Mouse (Mus musculus) MEL (cell line): Measurements from ENCODE around the gene Ciz1. TPM values are rescaled to one million over a fixed set of nuclear protein-coding genes. Genes with fewer than 3 reads are reported as not detected.

Experiments used
- DNase-seq: peaks from one replicate; pipeline ENCODE4 v3.0.0; 2011; ENCODE audit warnings: low read depth, low spot score
- H3K27ac ChIP-seq: 2 replicates; pipeline ENCODE4 v1.5.1; 2012; ENCODE audit warnings: low read depth, mild to moderate bottlenecking, control low read depth, low read length, moderate library complexity; ENCODE audit not compliant: control insufficient read depth
- H3K27me3 ChIP-seq, 2 experiments: fragments of 150-350 bp in 1 of 2; sonication (generic) in 1 of 2; 2 replicates each; pipeline ENCODE4 v1.6.1; 2012; ENCODE audit warnings: low read length in 2 of 2, mild to moderate bottlenecking in 2 of 2, improper control_type of control experiment in 1 of 2, moderate library complexity in 1 of 2; ENCODE audit not compliant: insufficient read depth in 2 of 2, control insufficient read depth in 1 of 2
- H3K36me3 ChIP-seq, 2 experiments: 2 replicates each; pipeline ENCODE4 v1.6.1; 2012 to 2014; ENCODE audit warnings: low read length in 2 of 2, improper control_type of control experiment in 1 of 2, inconsistent platforms in 1 of 2, mild to moderate bottlenecking in 1 of 2; ENCODE audit not compliant: insufficient read depth in 2 of 2, control insufficient read depth in 1 of 2
- H3K4me1 ChIP-seq, 2 experiments: fragments of 150-350 bp in 1 of 2; sonication (generic) in 1 of 2; 2 replicates each; pipeline ENCODE4 v1.6.1; 2012; ENCODE audit warnings: low read length in 2 of 2, improper control_type of control experiment in 1 of 2, mild to moderate bottlenecking in 1 of 2; ENCODE audit not compliant: insufficient read depth in 2 of 2, control insufficient read depth in 1 of 2
- H3K4me3 ChIP-seq, 2 experiments: fragments of 150-350 bp in 1 of 2; sonication (generic) in 1 of 2; 2 replicates each; pipeline ENCODE4 v1.5.1; 2012; ENCODE audit warnings: low read depth in 2 of 2, low read length in 2 of 2, mild to moderate bottlenecking in 2 of 2, moderate library complexity in 2 of 2, control low read depth in 1 of 2, improper control_type of control experiment in 1 of 2; ENCODE audit not compliant: control insufficient read depth in 1 of 2, insufficient read depth in 1 of 2
- H3K79me2 ChIP-seq: 2 replicates; pipeline ENCODE4 v1.6.1; 2012; ENCODE audit warnings: mild to moderate bottlenecking, low read length, moderate library complexity; ENCODE audit not compliant: control insufficient read depth, poor library complexity, insufficient read depth
- H3K9ac ChIP-seq: 2 replicates; pipeline ENCODE4 v1.6.1; 2012; ENCODE audit warnings: low read depth, mild to moderate bottlenecking, control low read depth, low read length, moderate library complexity; ENCODE audit not compliant: control insufficient read depth, poor library complexity, severe bottlenecking
- H3K9me3 ChIP-seq: fragments of 150-350 bp; sonication (generic); replicated peaks from 2 replicates; pipeline ENCODE4 v1.6.1; 2012; ENCODE audit warnings: mild to moderate bottlenecking, low read length, improper control_type of control experiment, moderate library complexity; ENCODE audit not compliant: insufficient read depth
- CHD1 ChIP-seq: IDR thresholded peaks from 2 replicates; pipeline ENCODE4 v1.6.1; 2012; ENCODE audit warnings: low read depth, mild to moderate bottlenecking, inconsistent platforms, low read length, improper control_type of control experiment
- CTCF ChIP-seq, 3 experiments: IDR thresholded peaks in 2 of 3; conservative IDR thresholded peaks in 1 of 3; 2 replicates each; pipeline ENCODE4 v1.5.1; 2011 to 2012; ENCODE audit warnings: low read length in 3 of 3, low read depth in 2 of 3, mild to moderate bottlenecking in 2 of 3, improper control_type of control experiment in 1 of 3, inconsistent platforms in 1 of 3, mixed read lengths in 1 of 3, moderate library complexity in 1 of 3; ENCODE audit not compliant: control insufficient read depth in 1 of 3, insufficient read depth in 1 of 3, poor library complexity in 1 of 3, severe bottlenecking in 1 of 3
- GABPA ChIP-seq: IDR thresholded peaks from 2 replicates; pipeline ENCODE4 v1.6.1; 2012; ENCODE audit warnings: low read depth, mild to moderate bottlenecking, inconsistent platforms, low read length, improper control_type of control experiment, moderate library complexity
- MAX ChIP-seq: IDR thresholded peaks from 2 replicates; pipeline ENCODE4 v1.6.1; 2011; ENCODE audit warnings: low read length, improper control_type of control experiment
- MEF2A ChIP-seq: IDR thresholded peaks from 2 replicates; pipeline ENCODE4 v1.6.1; 2014; ENCODE audit warnings: low read depth, mild to moderate bottlenecking, inconsistent platforms, low read length, improper control_type of control experiment; ENCODE audit not compliant: poor library complexity, insufficient replicate concordance, severe bottlenecking; ENCODE audit errors: extremely low read depth
- MXI1 ChIP-seq: IDR thresholded peaks from 2 replicates; pipeline ENCODE4 v1.6.1; 2011; ENCODE audit warnings: mild to moderate bottlenecking, low read depth, low read length, improper control_type of control experiment
- NRF1 ChIP-seq: IDR thresholded peaks from 2 replicates; pipeline ENCODE4 v1.6.1; 2014; ENCODE audit warnings: low read depth, mild to moderate bottlenecking, inconsistent platforms, low read length, improper control_type of control experiment, moderate library complexity; ENCODE audit not compliant: poor library complexity, insufficient read depth, severe bottlenecking
- POLR2A ChIP-seq, 2 experiments: IDR thresholded peaks; 2 replicates each; pipeline ENCODE4 v1.6.1; 2011 to 2012; ENCODE audit warnings: low read length in 2 of 2, mild to moderate bottlenecking in 2 of 2, control low read depth in 1 of 2, improper control_type of control experiment in 1 of 2, low read depth in 1 of 2, moderate library complexity in 1 of 2; ENCODE audit not compliant: control insufficient read depth in 1 of 2, insufficient read depth in 1 of 2, poor library complexity in 1 of 2
- POLR2AphosphoS2 ChIP-seq: IDR thresholded peaks from 2 replicates; pipeline ENCODE4 v1.6.1; 2011; ENCODE audit warnings: low read length, improper control_type of control experiment
- POLR2AphosphoS5 ChIP-seq: IDR thresholded peaks from 2 replicates; pipeline ENCODE4 v1.6.1; 2012; ENCODE audit warnings: low read depth, borderline replicate concordance, mild to moderate bottlenecking, inconsistent platforms, low read length, moderate library complexity, mixed read lengths
- RCOR1 ChIP-seq: IDR thresholded peaks from 2 replicates; pipeline ENCODE4 v1.6.1; 2012; ENCODE audit warnings: low read depth, mild to moderate bottlenecking, inconsistent platforms, low read length, improper control_type of control experiment
- SIN3A ChIP-seq: IDR thresholded peaks from 2 replicates; pipeline ENCODE4 v1.6.1; 2012; ENCODE audit warnings: low read length, improper control_type of control experiment, inconsistent platforms
- TBP ChIP-seq: IDR thresholded peaks from 2 replicates; pipeline ENCODE4 v1.8.0; 2011; ENCODE audit warnings: low read depth, low read length, improper control_type of control experiment
- ZKSCAN1 ChIP-seq: IDR thresholded peaks from 2 replicates; pipeline ENCODE4 v1.6.1; 2012; ENCODE audit warnings: low read depth, mild to moderate bottlenecking, inconsistent platforms, low read length, improper control_type of control experiment, moderate library complexity
- polyA plus RNA-seq, 2 experiments: library from polyadenylated mRNA; stranded (reverse) in 1 of 2; unstranded in 1 of 2; fragments of >175 nt in 1 of 2; fragments of >200 nt in 1 of 2; gene quantifications; 2 replicates each; pipeline versions ENCODE4 v1.2.1 to v1.2.4; 2012; ENCODE audit warnings: low replicate concordance in 2 of 2, low read depth in 1 of 2; ENCODE audit not compliant: insufficient read length in 2 of 2, insufficient read depth in 1 of 2, missing spikeins in 1 of 2
- total RNA-seq: library from RNA; depleted of rRNA; stranded (reverse); fragments of 300-350 nt; gene quantifications from 2 replicates; pipeline ENCODE4 v1.2.3, GENCODE M21; 2012

The Ciz1 gene
- total and polyA plus RNA-seq, 3 experiments, result 20.7 to 99.8 TPM; not detected in 1

DNA sequence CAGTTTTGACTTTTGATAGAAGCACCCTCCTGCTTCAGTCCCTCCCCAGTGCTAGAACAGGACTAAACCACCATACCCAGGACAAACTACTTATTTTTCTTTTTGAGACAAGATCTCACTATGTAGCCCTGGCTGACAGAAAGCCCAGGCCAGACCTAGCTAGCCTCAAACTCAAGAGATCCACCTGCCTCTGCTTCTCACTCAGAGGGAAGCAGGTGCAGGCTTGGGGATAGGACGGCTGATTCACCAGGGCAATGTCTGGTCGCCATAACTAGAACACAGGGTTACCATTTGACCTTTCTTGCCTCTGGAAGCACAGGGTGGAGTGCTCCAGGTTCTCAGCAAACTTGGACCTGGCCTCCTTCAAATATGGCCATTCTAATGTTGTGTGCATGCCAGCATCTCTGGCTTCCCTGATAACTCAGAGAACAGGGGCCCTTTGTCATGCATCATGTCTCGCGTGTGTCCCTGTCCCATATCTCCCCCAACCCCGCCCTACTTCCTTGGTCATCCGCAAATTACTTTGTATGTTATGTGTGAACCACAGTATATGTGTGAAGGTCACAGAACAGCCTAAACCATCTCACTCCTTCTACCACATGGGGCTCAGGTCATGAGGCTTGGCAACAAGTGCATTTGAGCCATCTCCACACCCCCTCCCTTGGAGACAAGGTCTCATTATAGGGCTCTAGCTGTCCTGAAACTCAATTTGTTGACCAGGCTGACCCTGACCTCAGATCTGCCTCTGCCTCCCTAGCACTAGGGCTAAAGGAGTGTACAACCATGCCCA, 60.8 kb downstream of the Ciz1 start:
- H3K4me3 ChIP-seq, result no peak overlapping the region
- no peak overlapping the region for H3K27ac ChIP-seq
- H3K9ac ChIP-seq, result no peak overlapping the region
- H3K27me3 ChIP-seq, result no peaks in the 10 kb centered on the region
- peak in 1 of 2 experiments; percentile 34; a peak in 1 of 4 replicates for TF ChIP-seq POLR2A (IDR thresholded peaks at IDR 0.05; ENCODE audit: control insufficient read depth in 1 of 2, insufficient read depth in 1 of 2, low read depth in 1 of 2, low read length in 2 of 2, poor library complexity in 1 of 2)
- TF ChIP-seq POLR2AphosphoS2, result peak; percentile 69; the same call in 1 of the 2 replicates
- TF ChIP-seq MXI1, result no peak
- TF ChIP-seq CHD1, result no peak
- TF ChIP-seq CTCF (IDR thresholded peaks at IDR 0.05 in 2 of 3, conservative IDR thresholded peaks at IDR 0.05 in 1 of 3; ENCODE audit: control insufficient read depth in 1 of 3, insufficient read depth in 1 of 3, low read depth in 2 of 3, low read length in 3 of 3, poor library complexity in 1 of 3, severe bottlenecking in 1 of 3), result no peak
- no peak for TF ChIP-seq NRF1
- TF ChIP-seq RCOR1, result no peak
- no peaks in the 10 kb centered on the region for H3K9me3 ChIP-seq
- no peaks in the 10 kb centered on the region for H3K4me1 ChIP-seq
- H3K36me3 ChIP-seq, result no peaks in the 10 kb centered on the region; a peak in 1 of 4 replicates
- no peaks in the 10 kb centered on the region for H3K79me2 ChIP-seq
- no peak for DNase-seq

DNA sequence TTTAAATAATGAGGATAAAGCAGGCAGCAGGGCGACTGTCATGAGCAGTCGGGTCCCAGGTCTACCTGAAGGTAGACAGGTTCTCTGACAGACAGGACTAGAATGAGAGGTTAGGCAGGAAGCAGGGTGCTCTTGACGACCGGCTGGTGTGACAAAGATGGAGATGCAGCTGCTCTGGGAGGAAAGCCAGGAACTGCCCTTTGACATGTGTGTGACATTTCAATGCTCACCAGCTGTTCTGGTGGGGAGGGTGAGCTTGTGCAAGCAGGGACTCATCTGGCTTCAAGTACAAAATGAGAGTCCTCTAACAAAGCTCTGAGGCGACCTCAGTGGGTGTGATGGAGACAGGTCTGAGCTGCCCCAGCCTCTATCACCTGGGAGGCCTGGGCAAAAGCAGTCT, 61.8 kb downstream of the Ciz1 start:
- H3K4me3 ChIP-seq, result no peak overlapping the region
- no peak for DNase-seq
- H3K4me1 ChIP-seq, result no peaks in the 10 kb centered on the region
- no peak overlapping the region for H3K9ac ChIP-seq
- H3K79me2 ChIP-seq, result no peaks in the 10 kb centered on the region
- no peaks in the 10 kb centered on the region; a peak in 1 of 4 replicates for H3K36me3 ChIP-seq
- H3K27me3 ChIP-seq, result no peaks in the 10 kb centered on the region
- H3K27ac ChIP-seq, result no peak overlapping the region
- TF ChIP-seq POLR2AphosphoS5 (no peak), CHD1 (no peak), TBP (no peak), GABPA (no peak), MEF2A (no peak), MAX (no peak), ZKSCAN1 (no peak), SIN3A (no peak)
- TF ChIP-seq, all 39 proteins: peak for 0
- H3K9me3 ChIP-seq, result no peaks in the 10 kb centered on the region

DNA sequence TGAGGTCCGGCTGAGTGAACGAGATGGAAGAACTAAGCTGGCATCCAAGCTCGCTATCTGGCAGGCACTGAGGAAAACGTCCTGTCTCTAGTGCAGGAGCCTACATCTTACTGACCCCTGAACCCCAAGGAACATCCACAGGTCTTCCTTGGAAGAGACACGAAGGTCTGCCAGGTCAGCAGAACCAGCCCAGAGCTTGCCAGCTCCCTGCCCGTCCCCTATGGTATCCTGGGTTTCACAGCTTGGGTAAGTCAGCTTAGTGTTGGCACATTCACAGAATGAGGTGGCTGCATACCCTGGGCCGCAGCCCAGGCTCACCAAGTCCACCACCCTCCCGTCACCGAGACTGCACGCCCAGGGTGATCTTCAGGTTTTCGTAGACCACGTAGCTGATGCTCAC, 63.7 kb downstream of the Ciz1 start:
- Histone ChIP-seq H3K36me3 (no peaks in the 10 kb centered on the region; a peak in 1 of 4 replicates), H3K4me1 (no peaks in the 10 kb centered on the region), H3K9ac (no peak overlapping the region), H3K9me3 (no peaks in the 10 kb centered on the region), H3K27ac (no peak overlapping the region), H3K4me3 (no peak overlapping the region), H3K79me2 (no peaks in the 10 kb centered on the region), H3K27me3 (no peaks in the 10 kb centered on the region)
- DNase-seq, result no peak
- no peak for TF ChIP-seq NRF1
- no peak for TF ChIP-seq RCOR1
